Mouse (Mus musculus): ENCODE data around the gene Clptm1l. TPM values are rescaled to one million over a fixed set of nuclear protein-coding genes. Genes with fewer than 3 reads are reported as not detected.
A peak's percentile ranks its signal among the peaks of the same experiment; 100 is the strongest.

Gene Clptm1l
- polyA plus RNA-seq (2012; ENCODE audit: insufficient read depth, insufficient read length, missing spikeins), result 109 and 119 TPM in 2 replicates

DNA sequence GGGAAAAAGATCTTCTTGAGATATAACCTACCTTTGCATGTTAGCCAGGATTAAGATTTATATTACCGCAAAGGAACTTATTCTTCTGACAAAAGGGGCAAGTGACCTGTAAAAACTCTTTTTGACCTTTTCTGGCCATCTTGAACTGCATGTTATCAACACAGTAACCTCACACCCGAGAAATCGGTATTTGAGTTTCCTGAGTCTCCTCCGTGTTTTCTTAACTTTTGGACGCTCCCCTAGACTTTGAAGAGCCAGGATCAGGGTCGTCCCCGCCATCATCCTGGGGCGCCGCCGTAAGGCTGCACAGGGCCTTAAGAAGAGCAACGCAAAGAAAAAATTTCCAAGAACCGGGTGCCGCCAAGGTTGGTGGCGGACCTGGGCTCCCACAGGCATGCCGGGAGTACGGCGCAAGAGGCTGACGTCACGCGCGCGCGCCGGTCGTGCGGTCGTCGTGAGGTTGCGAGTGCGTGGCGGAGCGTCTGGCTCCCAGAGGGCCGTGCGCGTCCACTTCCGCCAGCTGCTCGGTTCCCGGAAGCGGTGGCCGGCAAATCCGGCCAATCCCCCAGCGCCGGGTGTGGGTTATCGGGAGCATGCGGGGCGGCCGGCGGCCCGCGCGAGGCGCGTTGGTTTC lies at the start of gene Clptm1l:
Gene Clptm1l, plus strand, starts transcription at position 485 of the 634 bp plus-strand sequence.
- Histone ChIP-seq H3K4me3 (ENCODE audit: insufficient read depth, low read length) (peak within 1 kb of the TSS; percentile 97), H3K4me1 (ENCODE audit: control insufficient read depth, insufficient read depth, low read length) (peaks cover 7% of the 10 kb centered on the region), H3K27ac (ENCODE audit: insufficient read depth, low read depth, low read length) (peak within 1 kb of the TSS; percentile 60)
- TF ChIP-seq POLR2A (IDR thresholded peaks at IDR 0.05; ENCODE audit: borderline replicate concordance, low read depth, low read length), result peak; percentile 85; the same call in 1 of the 2 replicates
- no peak for TF ChIP-seq CTCF (IDR thresholded peaks at IDR 0.05; ENCODE audit: low read depth, low read length)

DNA sequence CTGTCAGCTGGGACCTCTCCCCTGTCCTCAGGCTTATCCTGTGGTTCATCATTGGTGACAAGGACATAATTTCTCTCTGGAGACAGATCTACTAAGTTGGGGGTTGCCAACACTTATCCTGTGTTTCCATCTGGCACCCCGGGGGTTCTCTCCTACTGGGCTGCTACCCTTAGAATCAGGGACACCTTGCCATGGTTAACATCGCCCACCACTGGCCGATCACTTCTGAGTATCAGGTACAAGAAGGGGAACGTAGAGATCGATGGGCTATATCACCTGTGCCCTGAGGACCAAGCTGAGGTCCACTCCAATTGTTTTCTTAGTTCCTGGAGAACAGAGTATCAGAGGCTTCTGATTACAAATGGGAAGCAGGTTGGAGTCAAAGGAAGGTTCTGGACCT lies 39.6 kb upstream of the Clptm1l start:
- TF ChIP-seq CTCF (IDR thresholded peaks at IDR 0.05; ENCODE audit: low read depth, low read length) (no peak), POLR2A (IDR thresholded peaks at IDR 0.05; ENCODE audit: borderline replicate concordance, low read depth, low read length) (no peak)
- H3K4me3 ChIP-seq (ENCODE audit: insufficient read depth, low read length), result no peak overlapping the region
- no peaks in the 10 kb centered on the region for H3K4me1 ChIP-seq (ENCODE audit: control insufficient read depth, insufficient read depth, low read length)
- H3K27ac ChIP-seq (ENCODE audit: insufficient read depth, low read depth, low read length), result no peak overlapping the region

DNA sequence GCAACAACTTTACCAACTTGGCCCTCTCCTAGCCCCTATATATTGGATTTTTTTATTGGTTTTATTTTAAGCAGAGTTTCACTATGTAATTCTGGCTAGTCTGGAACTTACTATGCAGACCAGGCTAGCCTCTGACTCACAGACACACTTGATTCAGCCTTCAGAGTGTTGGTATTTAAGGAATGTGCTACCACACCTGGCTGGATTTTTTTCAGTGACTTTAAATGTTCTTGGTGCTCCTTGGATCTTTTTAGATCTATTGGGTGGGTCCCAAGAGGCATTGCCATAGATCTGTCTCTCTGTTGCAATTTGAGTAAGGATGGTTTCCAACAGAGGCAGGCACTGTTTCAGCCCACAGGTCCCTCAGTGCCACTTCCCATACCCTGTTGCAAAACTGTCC lies 28.8 kb upstream of the Clptm1l start:
- TF ChIP-seq CTCF (IDR thresholded peaks at IDR 0.05; ENCODE audit: low read depth, low read length), result no peak
- TF ChIP-seq POLR2A (IDR thresholded peaks at IDR 0.05; ENCODE audit: borderline replicate concordance, low read depth, low read length), result no peak
- no peak overlapping the region for H3K27ac ChIP-seq (ENCODE audit: insufficient read depth, low read depth, low read length)

DNA sequence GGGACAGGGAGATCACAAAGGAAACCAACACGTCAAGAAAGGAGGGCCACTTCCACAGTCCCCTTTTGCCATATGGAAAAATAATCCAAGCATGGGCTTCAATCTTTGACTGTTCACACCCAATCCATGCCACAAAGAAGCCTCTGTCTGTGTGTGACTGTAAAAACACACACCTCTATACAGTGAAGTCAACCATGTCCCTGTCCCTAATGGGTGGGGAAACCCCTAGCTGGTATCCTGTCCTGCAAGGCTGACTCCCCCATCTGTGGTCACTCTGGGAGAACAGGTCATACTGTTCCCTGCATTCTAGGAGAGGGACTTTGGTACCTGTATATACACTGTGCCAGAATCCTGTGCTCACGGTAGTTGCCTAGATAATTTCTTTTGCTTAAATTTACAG lies 26.5 kb upstream of the Clptm1l start:
- Histone ChIP-seq H3K27ac (ENCODE audit: insufficient read depth, low read depth, low read length) (no peak overlapping the region), H3K4me3 (ENCODE audit: insufficient read depth, low read length) (no peak overlapping the region)
- no peak for TF ChIP-seq POLR2A (IDR thresholded peaks at IDR 0.05; ENCODE audit: borderline replicate concordance, low read depth, low read length)
- TF ChIP-seq CTCF (IDR thresholded peaks at IDR 0.05; ENCODE audit: low read depth, low read length), result no peak

More for the DNA sequence above, 28.8 kb upstream of the Clptm1l start:
- H3K4me3 ChIP-seq (ENCODE audit: insufficient read depth, low read length), result no peak overlapping the region
- no peaks in the 10 kb centered on the region for H3K4me1 ChIP-seq (ENCODE audit: control insufficient read depth, insufficient read depth, low read length)

DNA sequence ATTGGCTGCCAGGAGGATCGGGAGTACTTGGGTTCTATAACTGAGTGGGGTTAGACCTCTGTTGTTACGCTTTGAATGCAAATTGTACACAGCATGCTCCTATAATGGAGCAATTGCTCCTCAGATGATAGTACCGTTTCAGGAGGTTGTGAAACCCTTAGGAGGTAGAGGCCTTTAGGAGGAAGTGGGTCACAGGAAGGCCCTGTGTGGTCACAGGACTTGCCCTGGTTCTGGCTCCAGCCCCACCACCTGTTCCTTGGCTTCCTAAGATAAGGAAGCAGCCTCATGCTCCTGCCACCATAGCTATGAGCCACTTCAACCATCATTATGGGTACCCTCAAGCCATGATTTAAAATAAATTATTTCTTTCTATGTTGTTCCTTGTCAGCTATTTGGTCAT lies 12.3 kb upstream of the Clptm1l start:
- H3K4me3 ChIP-seq (ENCODE audit: insufficient read depth, low read length), result no peak overlapping the region
- TF ChIP-seq CTCF (IDR thresholded peaks at IDR 0.05; ENCODE audit: low read depth, low read length) (no peak), POLR2A (IDR thresholded peaks at IDR 0.05; ENCODE audit: borderline replicate concordance, low read depth, low read length) (no peak)
- H3K4me1 ChIP-seq (ENCODE audit: control insufficient read depth, insufficient read depth, low read length), result peaks cover 3% of the 10 kb centered on the region; the same call in 1 of the 2 replicates

More for the DNA sequence above, 26.5 kb upstream of the Clptm1l start:
- no peaks in the 10 kb centered on the region for H3K4me1 ChIP-seq (ENCODE audit: control insufficient read depth, insufficient read depth, low read length)

DNA sequence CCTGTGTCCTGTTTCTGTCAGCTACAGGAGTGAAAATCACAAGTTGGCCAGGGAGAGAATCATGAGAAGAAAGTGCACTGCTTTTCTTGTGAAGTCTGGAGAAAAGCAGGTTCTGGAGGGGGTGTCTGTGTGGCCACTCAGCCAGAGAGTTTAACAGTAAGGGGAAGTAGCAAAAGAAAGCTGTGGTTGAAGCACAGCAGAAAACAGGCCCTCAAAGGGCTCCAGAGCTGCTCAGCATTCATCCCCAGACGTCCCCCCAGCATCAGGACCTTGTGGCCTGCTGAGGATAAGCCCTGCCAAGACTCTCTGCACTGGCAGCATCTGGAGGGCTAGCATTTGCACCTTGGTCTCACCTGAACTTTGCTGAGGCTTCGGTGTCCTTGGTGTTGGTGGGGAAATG lies 11.3 kb upstream of the Clptm1l start:
- TF ChIP-seq CTCF (IDR thresholded peaks at IDR 0.05; ENCODE audit: low read depth, low read length), result no peak
- no peak for TF ChIP-seq POLR2A (IDR thresholded peaks at IDR 0.05; ENCODE audit: borderline replicate concordance, low read depth, low read length)
- Histone ChIP-seq H3K4me3 (ENCODE audit: insufficient read depth, low read length) (no peak overlapping the region), H3K4me1 (ENCODE audit: control insufficient read depth, insufficient read depth, low read length) (peaks cover 4% of the 10 kb centered on the region; the same call in 1 of the 2 replicates), H3K27ac (ENCODE audit: insufficient read depth, low read depth, low read length) (no peak overlapping the region)

More for the DNA sequence above, 12.3 kb upstream of the Clptm1l start:
- no peak overlapping the region for H3K27ac ChIP-seq (ENCODE audit: insufficient read depth, low read depth, low read length)

DNA sequence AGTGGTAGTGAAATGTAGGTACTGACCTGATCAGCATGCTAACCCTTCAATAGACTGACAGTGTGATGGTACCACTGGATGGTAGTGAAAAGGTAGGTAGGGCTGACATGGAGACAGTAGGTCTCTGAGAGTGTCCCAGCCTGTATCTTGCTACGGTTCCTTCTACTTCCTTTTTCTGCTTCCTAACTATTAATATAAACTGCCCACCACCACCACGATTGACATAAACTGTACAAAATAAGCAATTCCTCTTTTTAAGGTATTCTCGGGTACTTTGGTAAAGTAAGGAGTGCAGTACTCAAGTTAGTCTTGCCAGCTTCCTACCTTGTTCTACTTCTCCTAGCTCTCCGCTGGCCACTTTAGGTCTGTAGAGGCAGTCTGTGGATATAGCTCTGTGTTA lies 7.5 kb upstream of the Clptm1l start:
- Histone ChIP-seq H3K4me3 (ENCODE audit: insufficient read depth, low read length) (no peak overlapping the region), H3K4me1 (ENCODE audit: control insufficient read depth, insufficient read depth, low read length) (peaks cover 7% of the 10 kb centered on the region), H3K27ac (ENCODE audit: insufficient read depth, low read depth, low read length) (no peak overlapping the region)
- TF ChIP-seq CTCF (IDR thresholded peaks at IDR 0.05; ENCODE audit: low read depth, low read length) (no peak), POLR2A (IDR thresholded peaks at IDR 0.05; ENCODE audit: borderline replicate concordance, low read depth, low read length) (no peak)

DNA sequence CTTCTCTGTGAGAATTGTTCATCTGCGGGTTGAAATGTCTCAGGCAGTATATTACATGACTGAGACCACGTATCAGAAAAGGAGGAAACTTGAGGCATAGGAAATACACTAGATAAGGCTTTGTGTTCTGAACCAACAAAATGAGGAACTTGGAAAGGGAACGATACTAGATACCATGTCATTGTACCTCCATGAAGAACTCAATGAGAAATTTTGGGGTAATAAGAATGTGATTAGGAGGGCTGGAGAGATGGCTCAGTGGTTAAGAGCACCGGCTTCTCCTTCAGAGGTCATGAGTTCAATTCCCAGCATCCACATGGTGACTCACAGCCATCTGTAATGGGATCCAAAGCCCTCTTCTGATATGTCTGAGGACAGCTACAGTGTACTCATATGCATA lies 3.6 kb upstream of the Clptm1l start:
- Histone ChIP-seq H3K27ac (ENCODE audit: insufficient read depth, low read depth, low read length) (no peak overlapping the region), H3K4me3 (ENCODE audit: insufficient read depth, low read length) (no peak overlapping the region), H3K4me1 (ENCODE audit: control insufficient read depth, insufficient read depth, low read length) (peaks cover 11% of the 10 kb centered on the region)
- no peak for TF ChIP-seq POLR2A (IDR thresholded peaks at IDR 0.05; ENCODE audit: borderline replicate concordance, low read depth, low read length)
- TF ChIP-seq CTCF (IDR thresholded peaks at IDR 0.05; ENCODE audit: low read depth, low read length), result no peak

DNA sequence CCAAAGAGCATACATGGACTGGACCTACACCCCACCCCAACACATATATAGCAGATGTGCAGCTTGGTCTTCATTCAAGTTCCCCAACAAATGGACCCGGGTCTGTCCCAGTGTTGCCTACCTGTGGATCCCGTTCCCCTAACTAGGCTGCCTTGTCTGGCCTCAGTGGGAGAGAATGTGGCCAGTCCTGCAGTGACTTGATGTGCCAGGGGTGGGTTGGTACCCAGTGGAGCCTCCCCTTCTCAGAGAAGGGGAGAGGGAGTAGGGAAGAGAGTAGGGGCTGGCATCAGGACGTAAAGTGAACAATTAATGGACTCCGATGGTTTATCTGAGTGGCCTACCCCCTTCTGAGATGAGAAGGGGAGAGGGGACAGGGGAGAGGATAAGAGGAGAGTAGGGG lies 760 bp upstream of the Clptm1l start:
- no peak for TF ChIP-seq POLR2A (IDR thresholded peaks at IDR 0.05; ENCODE audit: borderline replicate concordance, low read depth, low read length)
- no peak for TF ChIP-seq CTCF (IDR thresholded peaks at IDR 0.05; ENCODE audit: low read depth, low read length)
- peaks cover 7% of the 10 kb centered on the region for H3K4me1 ChIP-seq (ENCODE audit: control insufficient read depth, insufficient read depth, low read length)
- H3K4me3 ChIP-seq (ENCODE audit: insufficient read depth, low read length), result peak overlapping the region; percentile 97
- no peak overlapping the region for H3K27ac ChIP-seq (ENCODE audit: insufficient read depth, low read depth, low read length)

DNA sequence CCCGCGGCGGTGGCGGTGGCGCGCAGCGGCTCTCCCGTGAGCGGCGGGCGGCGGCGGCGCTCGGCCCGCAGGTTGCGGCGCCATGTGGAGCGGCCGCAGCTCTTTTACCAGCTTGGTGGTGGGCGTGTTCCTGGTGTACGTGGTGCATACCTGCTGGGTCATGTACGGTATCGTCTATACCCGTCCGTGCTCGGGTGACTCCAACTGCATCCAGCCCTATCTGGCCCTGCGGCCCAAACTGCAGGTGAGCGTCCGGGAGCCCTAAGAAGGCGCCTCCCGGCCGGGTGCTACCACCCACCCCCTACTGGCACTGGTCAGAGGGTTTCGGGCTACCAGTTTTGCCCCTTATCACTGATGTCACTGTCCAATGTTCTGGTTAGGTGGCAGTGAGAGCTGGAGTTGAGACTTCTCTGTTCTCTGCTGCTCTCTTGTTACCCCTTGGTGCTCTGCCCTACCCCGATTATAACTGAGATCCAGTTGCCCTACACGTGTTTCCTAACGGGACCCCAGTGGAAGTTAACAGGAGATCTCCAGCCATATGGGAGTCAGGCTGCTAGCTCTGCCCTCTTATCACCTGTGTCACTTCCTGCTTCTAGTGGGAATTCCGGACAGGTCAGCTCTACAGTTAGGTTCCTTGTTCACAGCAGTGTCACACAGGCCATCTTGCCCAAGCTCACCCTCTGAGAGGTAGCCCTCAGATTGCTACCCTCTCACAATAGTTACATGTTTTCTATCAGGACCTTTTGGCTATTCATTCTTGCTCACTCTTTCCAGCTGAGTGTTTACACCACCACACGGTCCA lies 551 bp downstream of the Clptm1l start:
- Histone ChIP-seq H3K4me3 (ENCODE audit: insufficient read depth, low read length) (peak overlapping the region; percentile 97), H3K27ac (ENCODE audit: insufficient read depth, low read depth, low read length) (0 out of 2 replicates have a peak overlapping the region, but pooled peaks have one; percentile 3), H3K4me1 (ENCODE audit: control insufficient read depth, insufficient read depth, low read length) (peaks cover 7% of the 10 kb centered on the region)
- TF ChIP-seq POLR2A (IDR thresholded peaks at IDR 0.05; ENCODE audit: borderline replicate concordance, low read depth, low read length) (no peak), CTCF (IDR thresholded peaks at IDR 0.05; ENCODE audit: low read depth, low read length) (no peak)

Measured in bone marrow macrophage, adult 2 months (primary cell).